Mouse (Mus musculus): ENCODE data around the gene Opcml. TPM values are rescaled to one million over a fixed set of nuclear protein-coding genes. Genes with fewer than 3 reads are reported as not detected.

The Opcml gene
- 100 to 1,000 TPM; 227 to 234 TPM for total RNA-seq (2021)
- long read RNA-seq, partial matches to known transcripts: 42 of 48 reads
- long read RNA-seq, other reads (novel, unspliced or antisense): 4 of 48 reads

DNA sequence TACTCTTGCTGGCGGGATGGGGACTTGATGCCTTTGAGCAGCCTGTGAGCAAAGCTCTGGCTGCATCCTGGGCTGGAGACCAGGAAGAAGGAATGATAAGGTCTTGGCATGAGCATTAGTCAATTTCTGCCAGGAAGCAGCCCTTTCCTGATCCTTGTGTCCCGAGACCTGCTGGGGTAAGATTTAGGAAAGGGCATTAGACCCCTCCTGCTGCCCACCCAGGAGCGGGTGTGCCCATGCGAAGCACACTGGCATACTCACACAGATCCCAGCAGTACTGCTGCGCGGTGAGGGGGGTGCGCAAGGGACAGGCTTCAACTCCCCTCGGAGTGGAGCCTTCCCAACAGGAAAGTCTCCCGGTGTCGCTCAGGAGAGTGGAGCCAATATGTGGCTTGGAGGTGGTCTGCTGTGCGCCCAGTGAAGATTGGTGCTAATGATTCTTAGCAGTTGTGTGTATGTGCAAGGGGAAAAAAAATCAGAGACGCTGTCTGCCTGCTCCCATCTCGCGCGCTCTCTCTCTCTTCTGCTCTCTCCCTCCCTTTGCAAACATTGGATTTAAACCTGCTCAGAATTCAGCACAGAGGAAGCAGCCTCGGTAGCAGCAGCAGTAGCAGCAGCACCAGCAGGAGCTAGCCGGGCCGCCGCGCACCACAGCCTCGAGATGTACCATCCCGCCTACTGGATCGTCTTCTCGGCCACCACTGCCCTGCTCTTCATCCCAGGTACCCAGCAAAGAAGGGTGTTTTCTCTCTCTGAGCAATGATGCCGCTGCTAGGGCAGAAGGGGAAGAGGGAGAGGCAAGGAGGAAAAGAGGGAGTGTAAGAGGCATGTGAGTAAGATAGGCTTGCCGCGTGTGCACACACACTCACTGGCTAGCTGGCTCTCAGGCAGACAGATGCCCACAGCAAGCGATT lies at the start of gene Opcml:
Gene Opcml (plus strand): TSS at position 51 of the 914 bp plus-strand sequence.
- peak; percentile 62 to 83 for DNase-seq (ENCODE audit: low spot score in 2 of 2)

- DNase-seq (ENCODE audit: low spot score in 2 of 2): no peak
Measured at GRCm38 (mm10) chr9:27758709-27759108, 31.9 kb upstream of the Opcml start.

DNA sequence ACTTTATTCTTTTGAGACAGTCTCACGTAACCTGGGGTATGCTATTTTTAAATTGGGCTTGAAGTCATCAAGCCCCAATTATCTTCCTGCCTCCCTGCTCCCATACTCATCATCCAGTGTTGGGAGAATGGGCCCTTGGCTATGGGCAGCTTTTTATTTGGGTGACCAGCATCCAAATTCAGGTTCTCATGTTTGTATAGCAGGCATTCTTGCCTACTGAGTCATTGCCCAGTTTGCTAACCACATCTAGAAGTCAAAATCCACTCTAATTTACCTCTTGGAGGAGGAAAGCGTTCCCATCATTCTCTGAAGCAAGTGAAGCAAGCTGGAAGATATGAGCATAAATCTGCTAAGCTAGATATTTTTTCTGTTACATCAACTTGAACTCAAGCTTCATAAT lies 29.4 kb upstream of the Opcml start:
- DNase-seq (ENCODE audit: low spot score in 2 of 2): no peak

DNA sequence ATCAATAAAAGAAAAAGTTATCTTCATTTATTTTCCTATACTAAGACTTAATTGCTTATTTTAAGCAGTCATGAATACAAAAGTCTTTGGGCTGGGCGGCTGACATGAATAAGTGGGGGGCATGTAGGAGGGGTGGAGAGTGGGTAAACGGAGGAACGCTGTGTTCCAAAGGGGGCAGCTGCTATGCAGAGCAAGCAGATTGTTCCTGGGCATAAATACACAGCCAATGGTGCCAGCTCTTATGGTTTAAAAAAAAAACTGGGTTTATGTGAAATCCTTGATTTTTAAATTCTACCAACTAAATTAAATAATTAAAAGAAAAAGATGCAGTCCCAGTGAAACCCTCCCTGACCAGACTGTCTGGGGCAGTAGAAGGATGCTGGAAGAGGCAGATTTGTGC lies 24.1 kb upstream of the Opcml start:
- DNase-seq (ENCODE audit: low spot score in 2 of 2): peak; percentile 71 to 89

- peak in 1 of 2 experiments; percentile 57 for DNase-seq (ENCODE audit: low spot score in 2 of 2)
Measured at GRCm38 (mm10) chr9:27767196-27767900, 23.2 kb upstream of the Opcml start.

GRCm38 (mm10) chr9:27768788-27769187 lies 21.8 kb upstream of the Opcml start:
- DNase-seq (ENCODE audit: low spot score in 2 of 2): no peak

- no peak for DNase-seq (ENCODE audit: low spot score in 2 of 2)
Measured at GRCm38 (mm10) chr9:27781291-27781993, 9.1 kb upstream of the Opcml start.

DNA sequence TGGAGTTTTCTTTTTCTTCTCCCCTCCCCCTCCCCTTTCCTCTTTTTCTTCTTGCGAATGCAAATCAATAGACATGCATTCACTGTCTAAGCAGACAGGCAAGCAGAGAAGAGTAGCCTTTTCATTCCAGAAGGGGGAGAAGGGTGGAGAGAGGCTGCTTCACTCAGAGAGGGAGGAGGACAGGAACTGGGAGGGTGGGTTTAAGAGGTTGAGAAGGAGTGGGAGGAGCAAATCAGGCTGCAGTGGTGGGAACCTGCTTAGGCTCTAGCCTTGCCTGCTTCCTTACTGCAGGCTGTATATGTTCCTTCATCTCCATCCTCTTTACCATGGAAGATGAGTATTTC lies 8.6 kb upstream of the Opcml start:
- DNase-seq (ENCODE audit: low spot score in 2 of 2): no peak

GRCm38 (mm10) chr9:27791639-27791966 lies 1.0 kb downstream of the Opcml start:
- peak in 1 of 2 experiments; percentile 37 for DNase-seq (ENCODE audit: low spot score in 2 of 2)

DNA sequence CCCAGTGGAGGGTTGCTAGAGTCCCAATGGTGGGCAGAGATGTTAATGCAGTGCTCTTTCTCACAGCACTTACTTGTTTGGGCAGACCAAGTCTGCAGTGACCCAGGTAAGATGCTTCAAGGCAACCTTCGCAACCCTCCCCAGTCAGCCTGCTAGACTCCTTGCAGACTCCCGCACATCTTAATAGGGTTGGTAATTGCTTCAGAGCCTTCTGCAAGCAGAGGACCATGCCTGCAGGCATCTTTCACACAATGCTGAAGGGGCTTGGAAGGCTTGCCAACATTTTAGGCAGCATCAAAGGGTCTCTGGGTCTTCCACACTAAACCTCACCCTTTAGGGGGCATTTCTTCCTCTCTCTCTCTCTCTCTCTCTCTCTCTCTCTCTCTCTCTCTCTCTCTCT lies 1.7 kb downstream of the Opcml start:
- DNase-seq (ENCODE audit: low spot score in 2 of 2): peak in 1 of 2 experiments; percentile 41

- no peak for DNase-seq (ENCODE audit: low spot score in 2 of 2)
Measured at GRCm38 (mm10) chr9:27792994-27793393, 2.4 kb downstream of the Opcml start.

DNA sequence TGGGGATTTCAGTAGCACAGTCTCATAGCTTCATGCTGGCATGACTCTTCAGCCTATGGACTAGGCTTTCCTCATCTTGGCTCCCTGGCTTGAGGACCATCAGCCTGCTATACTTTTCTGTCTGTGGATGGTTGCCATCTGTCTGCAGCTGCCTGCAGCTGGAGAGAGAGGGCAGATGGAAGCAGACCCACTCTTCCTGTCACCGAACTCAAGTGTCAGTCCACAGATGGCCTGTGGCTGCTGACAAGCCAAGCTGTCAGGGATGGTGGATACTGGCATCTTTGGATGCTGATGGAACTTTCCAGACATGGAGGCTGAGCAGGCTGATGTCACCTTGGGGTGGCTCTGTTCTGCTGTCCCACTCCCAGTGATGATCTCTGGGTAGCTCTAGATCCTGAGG lies 6.0 kb downstream of the Opcml start:
- no peak for DNase-seq (ENCODE audit: low spot score in 2 of 2)

DNA sequence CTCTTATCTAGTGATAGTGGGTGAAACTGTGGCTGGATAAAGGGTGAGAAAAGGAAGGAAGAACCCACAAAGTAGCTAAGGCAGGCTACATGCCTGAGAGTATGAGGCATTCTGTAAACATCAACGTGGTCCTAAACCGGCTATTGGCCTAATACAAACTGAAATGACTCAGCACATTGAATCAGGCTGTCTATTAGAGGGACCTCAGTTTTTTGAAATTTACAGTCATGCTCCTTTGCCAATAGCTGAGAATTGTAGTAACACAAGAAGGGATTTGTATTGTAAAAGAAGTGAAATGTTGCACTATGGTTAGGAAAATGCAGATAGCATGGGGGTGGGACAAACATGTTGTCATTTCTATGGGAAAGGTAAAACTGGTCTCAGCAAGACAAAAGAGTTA lies 10.4 kb downstream of the Opcml start:
- no peak for DNase-seq (ENCODE audit: low spot score in 2 of 2)

GRCm38 (mm10) chr9:27801807-27802206 lies 11.2 kb downstream of the Opcml start:
- no peak for DNase-seq (ENCODE audit: low spot score in 2 of 2)

- DNase-seq (ENCODE audit: low spot score in 2 of 2): no peak
Measured at GRCm38 (mm10) chr9:27802379-27802778, 11.8 kb downstream of the Opcml start.

DNA sequence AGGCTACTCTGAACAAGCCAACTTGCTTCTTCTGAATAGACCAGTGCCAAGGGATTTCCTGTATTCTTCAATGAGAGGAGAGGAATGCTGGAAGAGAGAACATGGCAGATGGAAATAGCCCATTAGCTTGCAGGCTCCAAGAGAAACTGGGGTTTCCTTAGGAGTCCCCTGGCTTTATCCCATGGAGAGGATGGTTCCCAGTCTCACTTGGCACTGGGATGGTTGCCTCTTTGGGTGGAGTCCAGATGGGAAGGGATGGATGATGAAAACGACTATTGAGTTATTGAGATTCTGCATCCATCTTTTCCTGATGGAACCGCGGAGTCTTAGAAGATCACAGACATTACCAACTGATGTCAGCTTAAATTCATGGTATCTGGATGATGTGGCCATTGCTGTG lies 13.9 kb downstream of the Opcml start:
- DNase-seq (ENCODE audit: low spot score in 2 of 2): no peak

- DNase-seq (ENCODE audit: low spot score in 2 of 2): peak; percentile 38 to 59
Measured at GRCm38 (mm10) chr9:27809741-27810140, 19.2 kb downstream of the Opcml start.

DNA sequence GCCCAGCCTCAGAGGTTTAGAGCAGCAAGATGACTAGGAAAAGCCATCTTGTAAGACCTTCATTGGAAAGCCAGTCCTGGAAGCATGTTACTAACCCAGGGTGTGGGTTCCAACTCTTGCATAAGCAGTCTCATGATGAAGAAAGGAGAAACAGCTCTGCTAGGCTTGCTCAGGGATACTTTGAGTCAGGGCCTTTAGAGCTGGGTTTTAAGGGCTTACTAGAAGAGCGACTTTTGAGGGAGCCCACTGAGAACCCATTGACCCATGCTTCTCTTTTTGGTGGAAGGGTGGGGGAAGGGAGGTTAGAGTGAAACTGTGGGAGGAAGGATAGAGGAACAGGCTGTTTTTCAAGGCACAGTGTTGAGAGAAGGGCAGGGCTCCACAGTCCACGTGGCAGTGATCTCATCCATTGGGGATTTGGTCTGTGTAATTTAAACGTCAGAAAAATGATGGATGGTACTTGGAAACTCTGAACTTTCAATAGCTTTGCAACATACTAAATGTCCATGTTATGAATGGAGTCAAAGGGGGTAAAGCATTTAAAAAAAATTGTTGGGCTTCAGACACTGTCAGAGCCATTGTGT lies 22.7 kb downstream of the Opcml start:
- no peak for DNase-seq (ENCODE audit: low spot score in 2 of 2)

DNA sequence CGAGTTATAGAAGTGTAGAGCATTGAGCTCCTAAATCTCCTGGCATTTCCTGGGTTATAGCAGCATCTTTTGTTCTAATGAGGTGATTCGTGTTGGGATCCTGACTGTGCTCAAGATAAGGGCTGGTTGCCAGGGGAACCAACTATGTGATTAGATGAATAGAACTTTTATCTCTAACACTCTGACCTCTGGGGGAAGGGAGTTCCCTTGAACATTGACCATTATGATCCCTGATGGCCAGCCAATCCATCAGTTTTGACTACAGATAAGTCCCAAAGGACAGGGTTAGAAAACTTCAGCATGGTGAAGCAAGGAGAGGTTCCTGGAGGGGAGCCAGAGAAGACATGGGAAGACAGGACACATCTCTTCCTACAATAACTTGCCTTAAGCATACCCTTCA lies 23.6 kb downstream of the Opcml start:
- DNase-seq (ENCODE audit: low spot score in 2 of 2): no peak

DNA sequence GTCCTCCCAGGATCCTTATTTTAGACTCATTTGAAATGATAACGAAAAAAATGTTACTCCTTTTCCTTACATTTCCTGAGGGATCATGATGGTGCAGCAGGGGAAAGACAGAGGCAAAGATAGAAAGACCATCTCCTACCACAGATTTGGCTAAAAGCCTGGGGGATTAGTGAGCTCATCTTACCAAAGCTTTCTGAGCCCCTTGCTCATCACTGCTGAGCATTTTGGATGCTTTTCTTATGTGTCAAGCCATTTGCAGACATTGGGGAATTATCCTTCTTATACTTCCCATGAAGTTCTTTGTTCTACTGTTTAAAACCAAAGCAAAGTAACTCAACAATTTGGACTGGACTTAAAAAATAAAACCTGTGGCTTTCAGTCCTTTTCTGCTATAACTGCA lies 30.6 kb downstream of the Opcml start:
- no peak for DNase-seq (ENCODE audit: low spot score in 2 of 2)

- no peak for DNase-seq (ENCODE audit: low spot score in 2 of 2)
Measured at GRCm38 (mm10) chr9:27822681-27823080, 32.1 kb downstream of the Opcml start.
